Mouse (Mus musculus) layer of hippocampus, adult 9-11 months (tissue): ENCODE data around the gene Plxdc2.

ENCODE experiments used
- DNase-seq: peaks from one replicate; pipeline ENCODE4 v3.0.0; 2022

Gene Plxdc2

DNA sequence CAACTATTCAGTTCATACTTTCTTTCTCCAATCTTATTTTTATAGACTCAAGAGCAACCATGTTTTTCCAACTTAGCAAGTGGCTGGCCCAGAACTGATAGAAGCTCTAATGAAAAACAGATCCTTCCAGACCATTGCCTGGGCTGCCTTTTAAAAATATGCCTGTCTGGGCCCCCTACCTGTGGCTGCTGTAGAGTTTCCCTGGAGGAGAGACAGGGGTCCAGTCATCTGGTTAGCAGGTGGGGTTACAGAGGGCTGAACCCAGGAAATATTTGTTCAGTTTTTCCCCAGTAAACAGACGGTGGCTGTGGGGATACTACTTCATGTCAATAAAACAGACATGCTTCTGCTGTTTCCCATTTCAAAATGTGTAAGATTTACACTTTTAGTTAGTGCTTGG, 222.0 kb downstream of the Plxdc2 start:
- DNase-seq: no peak

DNA sequence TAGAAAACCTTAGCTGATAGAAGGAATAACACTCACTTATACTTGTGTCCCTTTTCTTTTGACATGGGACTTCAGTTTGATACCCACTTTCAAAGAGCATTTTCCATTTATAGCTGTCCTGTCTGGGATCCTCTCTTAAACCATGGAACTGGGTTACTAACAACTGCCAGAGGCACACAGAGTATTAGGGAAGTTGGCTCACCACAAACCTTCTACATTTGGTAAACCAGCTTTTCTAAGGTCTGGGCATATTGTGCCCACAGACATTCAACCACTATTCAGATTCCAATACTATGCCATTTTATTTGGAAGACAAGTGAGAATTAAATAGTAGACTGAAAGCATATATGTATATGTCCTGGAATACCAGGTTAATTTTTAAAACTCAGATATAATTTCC, 232.4 kb downstream of the Plxdc2 start:
- no peak for DNase-seq

DNA sequence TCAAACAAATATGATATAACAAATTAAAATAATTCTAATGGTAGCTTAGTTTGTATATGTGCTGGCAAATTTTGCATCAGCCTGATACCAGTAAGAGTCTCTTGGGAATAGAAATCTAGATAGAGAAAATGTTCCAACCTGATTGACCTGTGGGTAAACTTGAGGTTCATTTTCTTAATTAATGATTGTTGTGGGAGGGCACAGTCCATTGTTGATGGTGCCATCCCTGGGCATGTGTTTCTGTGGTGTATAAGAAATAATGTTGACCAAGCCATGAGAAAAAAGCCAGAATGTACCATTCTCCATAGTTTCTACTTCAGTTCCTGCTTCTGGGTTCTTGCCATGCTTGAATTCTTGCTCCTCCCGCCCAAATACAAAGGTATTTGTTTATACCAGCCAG, 239.3 kb downstream of the Plxdc2 start:
- DNase-seq: no peak

DNA sequence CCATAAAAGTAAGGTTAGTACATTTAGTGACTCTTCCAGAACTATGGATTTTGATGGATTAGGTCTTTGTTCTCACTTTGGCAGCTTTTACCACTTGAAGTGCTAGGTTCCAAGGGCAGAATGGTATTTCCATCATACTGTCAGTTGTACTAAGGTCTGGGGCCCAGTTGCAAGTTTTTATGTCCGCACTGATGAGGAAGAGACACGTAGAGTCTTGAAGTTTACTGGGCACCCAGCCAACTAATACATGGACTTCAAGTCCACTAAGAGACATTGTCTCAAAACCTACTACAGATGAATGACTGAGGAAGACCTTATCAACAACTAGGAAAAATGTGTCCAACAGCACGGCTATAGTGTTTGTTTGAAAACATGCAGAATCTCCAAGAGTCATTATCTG, 242.1 kb downstream of the Plxdc2 start:
- DNase-seq: no peak

DNA sequence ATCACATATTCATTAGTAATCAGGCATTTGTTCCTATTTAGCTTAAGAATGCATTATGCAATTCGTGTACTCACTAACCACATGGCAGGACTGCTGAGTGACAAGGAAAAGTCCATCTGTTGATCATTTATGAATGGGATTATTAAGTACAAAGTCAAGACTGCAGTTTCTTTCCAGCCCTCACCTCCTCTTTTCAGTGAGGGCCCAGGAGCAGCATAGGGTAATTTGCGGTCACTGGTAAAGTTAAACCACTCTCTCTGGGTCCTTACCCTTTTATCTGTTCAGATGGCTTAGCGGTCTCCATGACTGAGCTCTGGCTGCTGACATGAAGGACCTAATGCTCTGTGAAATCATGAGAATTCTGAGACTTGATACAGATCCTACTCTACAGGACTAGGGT, 248.2 kb downstream of the Plxdc2 start:
- DNase-seq: no peak

DNA sequence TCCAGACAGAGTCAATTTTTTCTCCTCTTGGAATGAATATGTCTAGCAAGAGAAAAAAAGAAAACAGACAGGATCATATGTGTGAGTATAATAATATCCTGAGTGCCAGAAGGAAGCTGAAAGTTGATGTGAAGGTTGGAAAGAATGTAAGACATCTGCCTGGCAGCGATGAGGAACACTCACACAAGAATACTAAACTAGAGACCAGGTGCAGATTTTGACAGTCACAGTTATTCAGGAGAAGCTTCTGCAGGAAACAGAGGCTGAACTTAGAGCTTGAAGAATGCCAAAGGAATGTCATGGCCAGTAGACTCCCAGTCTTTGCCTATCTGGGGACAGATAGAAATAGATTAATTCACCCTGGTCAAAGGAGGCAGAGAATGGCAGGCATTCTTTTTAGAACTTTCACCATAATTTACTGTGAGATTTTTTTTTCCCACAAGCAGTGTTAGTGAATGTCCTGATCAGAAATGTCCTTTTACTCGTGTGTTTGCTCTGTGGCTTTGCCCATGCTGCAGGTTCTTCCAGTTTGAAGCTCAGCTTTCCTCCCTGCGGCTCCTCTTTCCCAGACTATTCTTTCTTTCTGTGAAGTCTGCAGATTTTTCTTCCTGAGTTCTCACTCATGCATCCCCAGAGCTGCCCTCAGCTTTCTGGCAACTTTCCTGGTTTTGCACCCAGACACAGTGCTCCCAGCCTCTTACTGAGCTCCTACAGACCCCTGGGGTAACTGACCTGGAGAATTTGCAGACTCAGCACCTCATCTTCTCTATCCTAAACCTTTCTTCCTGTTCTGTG, 251.9 kb downstream of the Plxdc2 start:
- no peak for DNase-seq

DNA sequence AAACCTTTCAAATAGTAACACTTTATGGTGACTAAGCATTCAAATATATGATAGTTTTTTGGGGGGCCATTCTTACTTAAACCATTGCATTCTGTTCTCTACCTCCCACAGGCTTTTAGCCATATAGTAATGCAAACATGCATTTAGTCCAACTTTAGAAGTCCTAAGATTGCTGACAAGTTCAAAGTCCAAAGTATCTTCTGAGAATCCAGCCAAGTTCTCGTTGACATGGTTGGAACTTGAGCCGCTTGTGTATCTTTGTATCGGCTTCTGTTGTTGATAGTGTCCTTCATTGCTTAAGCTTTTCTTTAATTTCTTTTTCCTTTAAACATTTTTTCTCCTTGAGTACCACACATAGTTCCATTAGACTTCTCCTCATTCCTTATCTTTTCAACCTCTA, 286.0 kb downstream of the Plxdc2 start:
- no peak for DNase-seq

DNA sequence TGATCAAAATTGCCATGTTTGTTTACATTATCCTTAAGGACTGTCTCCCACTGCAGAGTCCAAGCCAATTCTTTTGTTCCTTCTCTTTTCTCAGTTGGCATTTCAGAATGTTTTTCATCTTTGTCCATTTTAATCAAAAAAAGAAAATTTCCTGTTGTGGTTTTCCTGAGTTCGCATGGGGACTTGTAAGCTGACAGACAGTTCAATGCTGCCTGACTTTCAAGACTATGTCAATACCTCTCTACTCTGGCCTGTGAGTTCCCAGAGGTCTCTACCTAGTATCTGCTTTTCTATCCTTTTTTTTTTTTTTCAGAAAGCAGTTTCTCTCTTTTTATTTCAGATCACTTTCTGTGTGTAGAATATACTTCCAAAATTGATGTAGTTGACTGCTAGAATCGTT, 295.6 kb downstream of the Plxdc2 start:
- no peak for DNase-seq

DNA sequence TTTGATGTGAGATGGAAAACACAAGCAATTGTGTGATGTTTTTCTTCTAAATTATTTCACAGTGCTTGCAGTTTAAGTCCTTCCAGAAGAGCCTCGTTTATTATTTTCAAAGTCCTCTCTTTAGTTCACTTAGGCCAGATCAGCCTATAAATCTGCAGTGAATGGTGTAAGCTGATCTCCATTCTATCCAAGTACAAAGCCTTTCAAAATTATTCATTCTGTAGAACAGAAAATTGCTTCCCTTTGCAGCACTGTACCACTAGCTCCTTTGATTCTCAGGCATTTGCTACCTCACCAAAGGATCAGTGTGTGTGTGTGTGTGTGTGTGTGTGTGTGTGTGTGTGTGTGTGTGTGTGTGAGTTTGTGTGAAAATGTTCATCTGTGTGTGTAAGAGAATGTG, 308.4 kb downstream of the Plxdc2 start:
- no peak for DNase-seq

DNA sequence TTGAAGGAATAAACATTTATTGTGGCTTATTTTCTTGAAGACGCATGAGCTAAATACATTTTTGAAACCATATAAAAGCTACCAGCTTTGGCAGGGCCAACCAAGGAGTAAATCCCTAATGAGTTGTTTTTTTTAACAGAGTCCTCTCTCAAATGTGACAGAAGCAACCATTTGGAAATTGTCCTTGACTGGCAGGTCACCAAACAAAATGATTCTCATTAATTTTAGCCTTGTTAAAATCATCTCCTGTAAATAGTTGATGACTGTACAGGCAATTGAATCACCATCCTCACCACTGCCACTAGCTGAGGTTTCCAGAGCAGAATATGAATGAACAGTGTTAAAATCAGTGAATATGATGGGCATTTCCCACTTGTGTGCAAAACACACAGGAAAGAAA, 312.3 kb downstream of the Plxdc2 start:
- peak; percentile 17 for DNase-seq

DNA sequence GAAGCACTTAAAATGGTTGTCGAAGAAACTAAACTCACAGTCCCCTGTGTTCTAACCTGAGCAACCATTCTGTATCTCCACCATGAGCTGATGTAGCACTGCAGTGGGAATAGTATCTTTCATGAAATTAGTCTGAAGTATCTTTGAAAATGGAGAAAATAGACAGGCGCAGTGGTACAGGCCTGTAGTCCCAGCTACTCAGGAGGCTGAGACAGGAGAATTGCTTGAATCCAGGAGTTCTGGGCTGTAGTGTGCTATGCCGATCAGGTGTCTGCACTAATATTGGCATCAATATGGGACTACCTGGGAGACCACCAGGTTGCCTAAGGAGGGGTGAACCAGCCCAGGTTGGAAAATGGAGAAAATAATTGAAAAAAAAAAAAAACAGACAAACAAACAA, 326.8 kb downstream of the Plxdc2 start:
- DNase-seq: no peak

DNA sequence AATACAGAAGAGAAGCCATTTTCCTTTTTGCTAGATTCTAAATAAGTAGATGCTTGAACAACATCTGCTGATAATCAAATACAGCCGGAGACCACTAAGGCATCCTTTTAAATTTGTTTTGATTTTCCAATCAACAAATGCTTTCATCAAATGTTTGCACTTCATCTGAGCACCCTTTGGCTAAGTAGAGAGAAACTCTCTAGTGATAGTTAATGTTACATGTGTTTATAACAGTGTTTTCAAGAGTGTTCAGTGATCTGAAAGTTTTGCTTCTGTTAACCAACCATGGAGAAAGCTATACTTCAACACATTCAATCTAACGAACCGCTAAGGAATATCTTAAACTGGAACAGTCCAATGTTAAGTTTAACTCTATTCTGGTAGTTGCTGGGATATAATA, 327.6 kb downstream of the Plxdc2 start:
- DNase-seq: no peak

DNA sequence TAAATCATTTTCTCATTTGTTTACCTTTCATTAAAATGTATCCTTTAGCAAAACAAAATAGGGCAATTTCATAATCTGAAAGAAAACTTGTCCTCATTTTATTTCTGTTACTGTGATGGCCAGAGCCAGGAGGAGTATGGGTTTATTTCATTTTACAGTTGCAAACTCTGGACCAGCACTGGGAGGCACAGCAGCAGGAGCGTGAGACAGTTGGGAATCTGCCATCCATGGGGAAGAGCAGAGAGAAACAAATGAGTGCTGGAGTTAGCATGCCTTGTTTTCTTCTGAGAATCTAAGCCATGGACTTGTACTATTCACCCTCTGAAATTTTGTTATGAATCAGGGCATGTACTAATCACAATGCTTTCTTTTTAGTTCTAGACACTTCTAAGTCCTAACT, 328.4 kb downstream of the Plxdc2 start:
- no peak for DNase-seq

DNA sequence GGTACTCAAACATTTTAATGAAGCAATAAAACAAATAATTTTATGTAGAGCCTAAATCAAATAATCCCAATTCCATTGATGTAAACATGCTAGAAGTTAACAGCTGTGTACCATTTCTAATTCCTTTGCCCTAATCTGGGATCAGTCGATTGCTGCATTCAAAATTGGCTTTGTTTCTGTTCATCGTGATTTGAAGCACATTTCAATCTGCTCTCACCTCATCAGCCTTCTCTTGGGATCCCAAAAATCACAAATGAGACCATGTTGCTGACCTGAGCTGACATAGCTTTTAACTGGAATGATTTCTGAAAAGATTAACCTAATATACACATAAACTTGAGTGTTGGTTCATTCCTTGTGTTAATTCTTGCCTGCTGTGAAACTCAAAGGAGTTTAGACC, 340.3 kb downstream of the Plxdc2 start:
- DNase-seq: no peak

DNA sequence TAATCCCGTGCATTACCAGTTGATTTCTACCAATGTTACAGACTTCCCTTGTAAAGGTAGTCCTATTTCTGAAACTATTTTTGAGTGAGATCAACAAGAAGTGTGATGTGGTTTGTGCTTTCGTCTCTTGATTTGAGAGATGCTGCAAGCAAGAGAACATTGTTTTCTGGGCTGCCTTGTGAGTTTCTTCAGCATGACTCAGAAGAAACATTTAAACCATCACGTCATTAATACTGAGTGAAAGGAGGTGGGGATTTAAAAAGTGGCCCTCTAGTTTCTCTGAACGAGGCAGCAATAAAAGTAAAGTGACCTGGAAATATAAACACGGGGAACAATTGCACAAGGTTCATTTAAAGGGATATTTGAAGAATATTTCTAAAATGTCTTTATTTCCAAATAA, 341.1 kb downstream of the Plxdc2 start:
- no peak for DNase-seq

DNA sequence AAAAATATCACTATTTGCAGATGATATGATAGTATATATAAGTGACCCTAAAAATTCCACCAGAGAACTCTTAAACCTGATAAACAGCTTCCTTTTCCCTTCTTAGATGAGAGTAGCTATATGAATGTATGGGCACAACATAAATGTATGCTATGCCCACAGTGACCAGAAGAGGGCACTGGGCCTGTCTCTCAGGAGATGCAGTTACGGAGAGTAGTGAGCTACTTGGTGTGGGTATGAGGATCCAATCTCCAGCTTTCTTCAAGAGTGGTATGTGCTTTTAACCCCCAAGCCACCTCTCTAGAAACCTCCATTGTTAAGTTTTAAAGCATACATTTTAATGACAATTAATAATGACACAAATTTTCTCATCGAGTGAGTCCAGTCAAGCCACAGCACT, 350.1 kb downstream of the Plxdc2 start:
- no peak for DNase-seq

DNA sequence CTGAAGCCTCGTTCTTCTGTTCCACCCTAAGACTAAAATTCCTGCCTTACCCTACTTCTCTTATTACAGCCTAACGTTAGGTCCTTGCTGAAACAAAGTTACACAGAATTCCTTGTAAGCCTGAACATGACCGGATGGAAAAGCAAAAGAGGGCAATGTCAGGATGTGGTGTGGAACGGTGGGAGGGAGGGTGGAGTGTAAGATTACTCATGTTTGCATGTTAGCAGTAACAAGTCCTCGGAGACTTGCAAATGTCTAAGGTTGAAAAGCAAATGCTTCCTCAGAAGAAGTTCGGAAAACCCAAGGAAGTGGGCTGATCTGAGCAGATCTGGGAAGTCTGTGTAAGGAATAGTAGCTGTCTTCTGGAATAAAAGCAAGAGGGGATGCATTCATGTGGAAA, 353.8 kb downstream of the Plxdc2 start:
- no peak for DNase-seq

DNA sequence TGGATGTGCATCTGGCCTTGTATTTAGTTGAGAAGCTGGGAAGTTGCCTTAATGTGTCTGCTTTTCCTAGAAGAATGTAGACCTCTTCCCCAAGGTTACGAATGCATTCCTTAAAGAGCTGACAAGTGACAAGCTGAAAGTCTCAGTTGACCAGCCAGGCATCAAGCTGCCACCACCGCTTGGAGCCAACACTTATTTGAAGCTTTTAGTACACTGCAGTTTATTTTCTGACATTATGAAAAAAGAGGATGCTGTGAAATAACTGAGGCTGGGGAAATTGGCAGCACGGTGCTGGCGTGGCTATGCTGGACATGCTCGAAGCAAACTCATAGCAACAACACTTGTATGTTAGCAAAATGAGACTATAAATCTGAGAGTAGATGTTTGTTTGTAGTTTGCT, 374.9 kb downstream of the Plxdc2 start:
- DNase-seq: no peak

DNA sequence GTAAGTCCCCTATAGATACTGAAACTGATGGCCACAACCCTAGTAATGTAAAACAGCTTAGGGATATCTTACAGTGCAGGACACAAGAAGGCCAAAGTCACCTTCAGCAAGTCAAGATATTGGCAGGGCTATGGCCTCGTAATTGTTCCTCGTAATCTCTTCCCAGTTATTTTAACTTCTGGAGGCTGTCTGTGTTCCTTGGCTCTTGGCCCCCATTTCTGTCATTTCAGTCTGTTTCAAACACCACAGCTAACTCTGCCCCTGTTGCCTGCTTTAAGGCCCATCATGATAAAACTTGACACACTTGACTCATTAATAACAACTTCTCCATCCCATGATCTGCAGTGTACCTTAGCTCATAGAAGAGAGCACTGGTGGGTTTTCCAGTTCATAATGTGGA, 378.3 kb downstream of the Plxdc2 start:
- DNase-seq: no peak

DNA sequence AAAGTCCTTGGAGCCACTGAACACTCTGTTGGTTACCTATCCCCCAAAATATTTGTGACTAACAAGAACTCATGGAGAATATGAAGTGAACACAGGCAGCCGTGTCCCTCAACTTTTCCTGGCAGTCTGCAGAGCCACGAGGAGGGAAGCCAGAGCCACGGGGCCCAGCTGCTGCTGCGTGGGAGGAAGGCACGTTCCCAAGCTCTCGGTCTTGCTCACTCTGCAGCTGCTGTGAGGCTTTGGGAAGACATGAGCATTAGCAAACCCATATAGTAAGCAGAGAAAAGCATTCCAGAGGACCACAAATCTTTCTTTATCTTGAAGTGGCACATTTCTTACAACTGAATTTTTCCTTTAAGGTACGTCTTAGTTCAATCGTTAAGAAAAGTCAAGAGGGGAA, 382.1 kb downstream of the Plxdc2 start:
- peak; percentile 76 for DNase-seq

DNA sequence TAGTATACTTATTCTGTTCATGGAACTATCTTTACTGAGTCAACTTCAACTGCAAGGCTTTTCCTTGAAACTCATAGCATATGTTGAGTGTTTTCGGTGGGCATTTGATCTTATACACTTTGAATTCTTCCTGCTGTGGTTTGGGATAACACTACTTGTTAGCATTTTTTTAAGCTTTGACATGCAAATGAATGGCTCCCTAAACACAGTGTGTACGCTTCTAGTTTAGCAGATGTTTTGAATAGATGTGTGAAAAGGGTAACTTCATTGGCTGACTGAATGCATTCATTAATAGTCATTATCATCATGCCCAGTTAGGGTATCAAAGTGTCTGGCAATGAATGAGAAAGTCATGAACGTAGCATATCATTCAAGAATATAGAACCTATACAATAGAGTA, 385.7 kb downstream of the Plxdc2 start:
- no peak for DNase-seq

DNA sequence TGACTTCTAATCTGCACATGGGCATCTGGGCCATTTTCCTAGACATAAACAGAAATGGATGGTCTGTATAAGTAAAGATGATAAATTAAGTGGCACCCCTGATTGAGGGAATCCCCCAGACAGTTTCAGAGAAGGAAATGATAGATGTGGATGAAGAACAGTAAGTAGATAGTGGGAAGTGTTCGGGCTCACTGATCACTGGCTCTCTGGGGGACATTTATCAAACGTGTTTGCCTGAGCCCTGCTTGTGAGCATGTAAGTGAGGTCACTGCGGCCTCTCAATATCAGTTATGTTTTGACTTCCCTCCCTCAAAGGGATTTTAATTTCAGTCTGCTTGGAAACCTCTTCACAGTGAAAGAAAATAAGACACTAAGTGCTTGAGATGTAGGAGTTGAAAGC, 387.5 kb downstream of the Plxdc2 start:
- no peak for DNase-seq

DNA sequence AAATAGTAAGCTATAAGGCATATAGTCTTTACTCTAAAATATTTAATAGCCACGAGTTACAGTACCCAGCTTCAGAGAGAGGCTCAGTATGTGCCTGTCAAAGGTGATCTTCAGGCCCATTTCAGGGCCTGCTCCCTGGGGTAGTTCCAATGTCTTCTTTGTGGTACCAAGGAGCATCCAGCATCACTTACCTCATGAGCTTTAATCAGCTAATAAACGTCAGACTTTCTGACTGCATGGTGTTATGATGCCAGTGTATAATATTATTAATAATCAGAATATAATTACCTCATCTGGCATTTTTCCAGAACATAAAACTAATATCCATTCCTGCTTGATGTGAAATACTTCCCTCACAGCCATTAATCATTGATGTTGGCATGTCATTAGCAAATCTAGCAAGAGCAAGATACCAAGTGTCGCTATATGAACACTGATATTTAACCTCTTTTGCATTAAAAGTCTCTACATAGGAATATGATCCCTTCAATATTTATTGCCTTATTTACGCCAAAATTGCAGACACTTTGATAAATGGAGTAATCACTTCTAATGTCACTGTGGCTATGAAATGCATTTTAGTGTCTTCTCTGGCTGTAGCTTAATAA, 393.3 kb downstream of the Plxdc2 start:
- no peak for DNase-seq

DNA sequence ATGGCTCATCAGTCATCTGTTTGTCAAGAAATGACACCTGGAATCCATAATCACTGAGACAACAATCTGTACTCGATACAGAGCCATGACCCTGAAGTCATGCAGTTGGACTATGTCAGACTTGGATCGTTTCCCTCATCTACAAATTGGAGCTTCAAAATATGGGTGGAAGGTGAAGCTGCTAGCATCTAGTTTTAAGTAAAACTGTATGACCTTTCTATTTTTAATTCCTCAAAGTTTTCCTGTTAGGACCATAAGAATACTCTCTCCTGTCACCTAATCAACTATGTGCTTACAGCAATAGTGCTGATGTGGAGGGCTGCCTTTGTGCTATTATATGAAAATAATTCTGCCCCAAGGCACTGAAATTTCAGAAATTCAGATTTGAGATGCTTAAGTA, 401.1 kb downstream of the Plxdc2 start:
- no peak for DNase-seq

DNA sequence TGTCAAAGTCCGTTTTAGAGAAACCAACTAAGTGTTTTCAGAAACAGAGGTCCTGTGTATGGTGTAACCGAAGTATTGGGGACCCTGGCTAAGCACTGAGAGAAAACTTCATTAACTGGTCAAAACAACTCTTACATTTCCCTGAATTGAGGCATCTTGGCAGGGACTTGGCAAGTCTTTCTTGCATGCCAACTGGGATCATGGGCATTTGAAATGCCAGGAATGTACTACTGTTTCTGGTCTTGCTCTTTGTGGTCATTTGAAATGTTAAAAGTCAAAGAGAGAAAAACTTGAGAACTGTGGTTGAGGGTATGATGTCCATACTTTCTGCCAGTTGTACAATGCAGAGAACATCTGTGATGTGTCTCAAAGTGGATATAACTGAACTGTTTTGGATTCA, 403.7 kb downstream of the Plxdc2 start:
- DNase-seq: peak; percentile 15
